Mouse (Mus musculus) heart, postnatal 14 days (tissue): ENCODE data around the gene Ppp2r5b. TPM values are rescaled to one million over a fixed set of nuclear protein-coding genes. Genes with fewer than 3 reads are reported as not detected.

Source experiments
- DNase-seq, 2 experiments: peaks; one replicate each; pipeline ENCODE4 v3.0.0; 2021 to 2022
- intact Hi-C: fragments of 180-260 bp; cut with DNase I; formaldehyde crosslinking; loops from one replicate; pipeline ENCODE4 v1.15.1; 2025
- total RNA-seq, 2 experiments: library from RNA; stranded (reverse); gene quantifications; 2 replicates each; pipeline ENCODE4 v1.2.3; 2021

The Ppp2r5b gene
- total RNA-seq, 2 experiments from 2014 or later, result 31.4 to 35.1 TPM

DNA sequence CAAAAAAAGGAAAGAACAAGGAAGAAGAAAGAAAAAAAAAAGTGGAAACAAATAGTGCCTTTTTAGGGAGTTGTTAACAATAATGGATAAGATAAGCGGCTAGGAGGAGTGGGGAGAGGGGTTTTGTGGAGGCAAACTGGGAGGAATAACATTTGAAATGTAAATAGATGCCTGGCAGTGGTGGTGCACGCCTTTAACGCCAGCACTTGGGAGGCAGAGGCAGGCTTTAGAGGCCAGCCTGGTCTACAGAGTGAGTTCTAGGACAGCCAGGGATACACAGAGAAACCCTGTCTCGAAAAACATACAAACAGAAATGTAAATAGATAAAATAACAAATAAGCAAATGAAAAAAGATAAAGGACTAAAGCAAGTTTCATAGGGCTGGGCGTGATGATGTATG is 5.1 kb upstream of the Ppp2r5b start:
- no peak for DNase-seq
- intact Hi-C loops, result no loop called here

- intact Hi-C loops, result no loop called here
- DNase-seq, result no peak
Observed at GRCm38 (mm10) chr19:6240136-6240535, 4.5 kb upstream of the Ppp2r5b start.

- no peak for DNase-seq
- intact Hi-C loops, result loop anchor here (5.0 kb wide), 1 partner anchor 96 kb away; the partner anchor contains the start of genes Arl2 and Batf2
Observed at GRCm38 (mm10) chr19:6238740-6239139, 3.1 kb upstream of the Ppp2r5b start.

DNA sequence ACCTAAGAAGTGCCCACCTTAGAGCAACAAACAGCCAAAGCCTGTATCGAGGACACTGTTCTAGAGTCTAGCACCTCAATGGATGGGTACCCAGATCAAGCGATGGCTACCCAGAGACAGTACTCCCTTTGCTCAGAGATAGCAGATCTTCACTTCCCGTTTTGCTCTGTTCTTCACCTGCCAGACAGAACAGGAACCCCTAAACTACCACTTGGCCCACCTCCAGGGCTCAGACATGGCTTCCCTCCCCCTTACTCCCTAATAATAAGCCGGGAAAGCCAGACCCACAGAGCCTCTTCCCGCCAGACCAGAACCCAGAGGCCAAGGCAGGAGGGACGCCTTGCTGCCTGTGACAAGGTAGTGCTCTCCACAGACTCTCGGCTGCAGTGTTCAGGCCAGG is 1.2 kb upstream of the Ppp2r5b start:
- intact Hi-C loops, result loop anchor here (5.0 kb wide), 1 partner anchor 95 kb away; the partner anchor contains the start of genes Arl2 and Batf2
- no peak for DNase-seq

- DNase-seq, result peak; percentile 89 to 91
- intact Hi-C loops, result loop anchor here (5.0 kb wide), 1 partner anchor 94 kb away; the partner anchor contains the start of genes Arl2 and Batf2
Observed at GRCm38 (mm10) chr19:6236053-6236441, 375 bp upstream of the Ppp2r5b start.

DNA sequence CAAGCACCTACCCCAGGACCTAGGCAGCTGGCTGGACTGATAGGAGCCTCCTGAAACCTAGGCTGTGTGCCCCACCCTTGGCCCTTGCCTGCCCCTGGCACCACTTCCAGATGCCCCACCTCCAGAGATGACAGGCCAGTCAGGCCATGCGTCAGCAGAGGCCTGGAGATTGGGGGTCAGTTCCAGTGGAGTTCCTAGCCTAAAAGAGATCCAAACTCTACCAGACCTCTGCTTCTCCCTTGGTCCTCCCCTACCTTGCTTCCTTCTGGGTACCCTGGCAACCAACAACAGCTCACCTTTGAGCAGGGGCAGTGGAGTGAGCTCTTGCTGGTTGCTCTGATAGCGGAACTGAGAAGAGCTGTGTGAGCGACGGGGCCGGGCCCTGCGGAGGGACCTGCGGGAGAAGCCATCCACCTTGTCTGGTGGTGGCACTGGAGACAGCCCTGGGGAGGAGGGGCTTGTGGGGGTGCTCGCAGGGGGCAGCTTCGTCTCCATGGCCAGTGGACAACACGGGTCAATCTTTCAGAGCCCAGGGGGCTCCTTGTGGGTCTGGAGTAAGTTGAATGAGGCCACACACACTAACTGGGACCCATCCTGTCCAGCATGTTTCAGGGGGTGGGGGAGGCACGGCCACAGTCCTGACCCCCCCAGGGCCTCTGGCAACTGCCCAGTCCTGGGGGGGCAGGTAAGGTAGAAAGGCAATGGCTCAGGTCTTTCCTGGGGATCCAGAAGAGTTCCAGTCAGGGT is 1.2 kb downstream of the Ppp2r5b start:
- DNase-seq, result no peak
- intact Hi-C loops, result loop anchor here (5.0 kb wide), 1 partner anchor 92 kb away; the partner anchor contains the start of genes Arl2 and Batf2

DNA sequence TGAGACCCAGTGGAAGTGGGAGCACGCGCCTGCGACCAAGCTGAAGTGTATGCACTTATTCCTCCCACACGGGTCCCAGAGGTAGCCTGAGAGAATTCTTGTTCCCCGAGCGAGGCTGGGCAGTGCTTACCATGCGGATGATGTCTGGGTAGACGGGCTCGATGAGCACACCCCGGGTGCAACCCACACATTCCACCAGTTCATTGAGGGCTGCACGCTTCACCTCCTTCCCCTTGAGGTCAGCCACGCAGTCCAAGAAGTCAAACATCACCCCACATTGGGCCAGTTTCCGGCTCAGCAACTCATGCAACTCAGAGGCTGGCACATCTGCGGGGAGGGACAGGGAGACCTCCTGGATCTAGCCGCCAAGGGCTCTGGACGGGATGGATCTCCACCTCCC is 2.0 kb downstream of the Ppp2r5b start:
- intact Hi-C loops, result no loop called here
- no peak for DNase-seq

DNA sequence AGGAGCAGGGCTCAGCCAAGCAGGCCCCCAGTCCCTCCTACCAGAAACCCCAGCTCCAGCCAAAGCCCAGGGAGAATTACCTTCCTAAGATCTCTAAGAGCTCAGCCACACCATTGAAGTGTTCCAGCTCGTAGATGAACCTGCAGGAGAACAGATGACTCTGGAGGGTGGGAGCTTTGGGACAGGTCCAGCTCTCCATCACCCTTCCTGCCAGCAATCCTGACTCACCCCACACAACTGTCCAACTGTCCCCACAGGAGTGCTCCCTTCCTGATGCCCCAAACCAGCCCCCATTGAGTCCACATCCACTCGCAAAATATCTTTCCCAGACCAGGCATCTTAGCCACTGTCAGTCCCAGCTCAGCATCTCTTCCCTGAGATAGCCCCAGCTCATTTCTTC is 4.6 kb downstream of the Ppp2r5b start:
- DNase-seq, result no peak
- intact Hi-C loops, result no loop called here

DNA sequence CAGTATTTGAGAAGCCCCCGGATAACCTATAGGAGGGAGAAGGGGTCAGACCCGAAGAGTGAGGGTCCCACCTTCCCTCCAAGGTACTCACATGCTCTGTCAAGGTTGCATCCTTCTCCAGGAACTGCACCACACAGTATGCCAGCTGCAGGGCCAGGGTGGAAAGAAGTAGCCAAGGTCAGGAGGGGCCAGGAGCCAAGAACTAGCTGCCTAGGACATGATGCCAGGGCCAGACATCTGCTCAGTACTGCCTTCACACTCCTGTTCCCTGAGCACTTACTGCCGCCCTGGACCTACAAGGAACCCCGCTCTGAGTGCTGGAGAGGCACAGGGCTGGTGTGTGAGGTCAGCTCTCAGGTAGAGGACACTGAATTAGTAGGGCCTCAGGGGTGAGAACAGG is 5.3 kb downstream of the Ppp2r5b start:
- DNase-seq, result no peak
- intact Hi-C loops, result no loop called here

GRCm38 (mm10) chr19:6227864-6228263 is 7.8 kb downstream of the Ppp2r5b start:
- no peak for DNase-seq
- intact Hi-C loops, result no loop called here

DNA sequence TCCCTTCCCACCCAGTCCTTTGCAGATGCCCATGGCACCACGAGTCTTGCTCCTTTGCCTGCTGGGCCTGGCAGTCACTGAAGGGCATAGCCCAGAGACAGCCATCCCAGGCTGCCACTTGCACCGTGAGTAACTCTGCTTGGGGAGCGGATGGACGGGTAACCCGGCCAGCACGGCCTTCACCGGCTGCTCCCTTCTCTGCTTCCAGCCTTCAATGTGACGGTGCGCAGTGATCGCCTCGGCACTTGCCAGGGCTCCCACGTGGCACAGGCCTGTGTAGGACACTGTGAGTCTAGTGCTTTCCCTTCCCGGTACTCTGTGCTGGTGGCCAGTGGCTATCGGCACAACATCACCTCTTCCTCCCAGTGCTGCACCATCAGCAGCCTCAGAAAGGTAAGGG is 8.9 kb downstream of the Ppp2r5b start:
- intact Hi-C loops, result no loop called here
- DNase-seq, result no peak

GRCm38 (mm10) chr19:6226135-6226534 is 9.5 kb downstream of the Ppp2r5b start, which contains the start of gene Gpha2:
Gene Gpha2 (plus strand): TSS chr19:6226380.
- DNase-seq, result no peak
- intact Hi-C loops, result no loop called here

- DNase-seq, result no peak
- intact Hi-C loops, result no loop called here
Observed at GRCm38 (mm10) chr19:6218606-6219005, 17.1 kb downstream of the Ppp2r5b start.

DNA sequence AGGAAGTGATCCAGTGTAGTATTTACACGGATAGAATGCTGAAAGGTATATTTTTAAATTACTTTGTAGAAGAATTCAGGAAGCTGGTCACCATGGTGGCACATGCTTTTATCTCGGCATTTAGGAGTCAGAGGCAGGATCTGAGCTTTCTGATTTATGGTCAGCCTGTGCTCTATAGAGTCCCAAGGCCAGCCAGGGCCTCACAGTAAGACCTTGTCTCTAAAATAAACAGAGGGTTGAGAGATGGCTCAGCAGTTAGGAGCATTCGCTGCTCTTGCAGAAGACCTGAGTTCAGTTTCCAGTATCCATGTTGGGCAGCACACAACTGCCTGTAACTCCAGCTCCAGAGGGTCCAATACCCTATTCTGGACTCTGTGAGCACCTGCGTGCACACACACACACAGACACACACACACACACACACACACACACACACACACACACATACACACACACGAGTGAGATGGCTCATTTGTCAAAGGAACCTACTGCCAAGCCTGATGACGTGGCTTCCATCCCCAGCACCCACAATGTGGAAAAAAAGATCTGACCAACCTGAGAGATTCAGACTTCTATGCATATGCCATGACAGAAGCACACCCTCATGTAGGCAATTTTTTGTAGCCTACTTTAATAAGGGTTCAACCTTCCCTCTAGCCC is 19.5 kb downstream of the Ppp2r5b start:
- intact Hi-C loops, result no loop called here
- no peak for DNase-seq

- no peak for DNase-seq
- intact Hi-C loops, result no loop called here
Observed at GRCm38 (mm10) chr19:6206716-6207115, 29.0 kb downstream of the Ppp2r5b start.

DNA sequence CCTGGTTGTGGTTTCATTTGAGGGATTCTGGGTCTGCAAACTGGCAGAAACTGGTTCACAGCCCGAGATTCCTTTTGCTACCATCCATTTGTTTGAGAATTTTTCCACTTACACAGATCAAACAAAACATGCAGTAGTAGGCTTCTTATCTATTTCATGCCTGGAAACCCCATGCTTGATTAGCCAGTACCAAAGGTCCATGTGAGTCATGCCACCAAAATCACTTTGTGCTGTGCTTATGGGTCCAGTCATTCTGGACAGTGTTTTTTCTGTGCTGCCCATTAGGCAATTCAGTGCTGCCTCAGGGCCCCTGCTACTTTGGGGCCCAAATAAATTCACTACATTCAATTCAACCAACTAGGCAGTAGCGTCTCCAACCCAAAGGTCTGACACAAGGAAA is 31.4 kb downstream of the Ppp2r5b start:
- no peak for DNase-seq
- intact Hi-C loops, result no loop called here

DNA sequence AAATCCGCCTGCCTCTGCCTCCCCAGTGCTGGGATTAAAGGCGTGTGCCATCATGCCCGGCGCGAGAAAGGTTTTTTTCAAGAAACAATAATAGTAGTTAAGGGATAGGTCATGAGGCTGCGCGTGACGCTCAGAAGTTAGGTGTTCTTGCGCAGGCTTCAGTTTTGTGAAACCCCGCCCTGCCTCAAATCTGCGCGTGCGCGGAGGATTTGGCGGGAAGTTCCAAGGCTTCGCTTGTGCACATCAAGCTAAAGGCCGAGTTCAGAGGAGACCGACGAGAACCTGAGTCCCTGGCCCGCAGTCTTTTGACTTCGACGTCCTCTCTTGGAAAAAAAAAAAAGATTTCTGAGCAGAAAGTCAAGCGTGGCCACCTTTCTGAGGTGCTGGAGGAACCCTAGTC is 51.5 kb downstream of the Ppp2r5b start, which contains the start of gene Majin:
Gene Majin, plus strand, starts transcription at position 258 of the 400 bp plus-strand sequence.
- DNase-seq, result no peak
- intact Hi-C loops, result no loop called here

GRCm38 (mm10) chr19:6182534-6182933 is 53.1 kb downstream of the Ppp2r5b start:
- intact Hi-C loops, result no loop called here

GRCm38 (mm10) chr19:6181629-6182028 is 54.0 kb downstream of the Ppp2r5b start:
- intact Hi-C loops, result no loop called here
- DNase-seq, result peak in 1 of 2 experiments; percentile 20

More at GRCm38 (mm10) chr19:6182534-6182933, 53.1 kb downstream of the Ppp2r5b start:
- no peak for DNase-seq

- intact Hi-C loops, result no loop called here
- DNase-seq, result no peak
Observed at GRCm38 (mm10) chr19:6178775-6179174, 56.9 kb downstream of the Ppp2r5b start.
